ENCODE assay signal across 10 mouse cellular contexts in genomic region chr3:22025615-22026014, GRCm38 (mm10).
"Had no signal": no experiment of that assay in that cellular context is flagged by ENCODE, and none has a peak within 500 bp of the region (broad histone marks: within the 10 kb centered on the region; RNA-seq: fewer than 3 reads in every experiment).

No protein-coding gene starts in this region.

- H3K9me3 ChIP-seq: midbrain, embryonic 13.5 days had no signal

- H3K4me2 ChIP-seq: midbrain, embryonic 13.5 days had no signal

- DNase-seq: kidney, adult 8-10 months; kidney, postnatal 14 days; left cerebral cortex, postnatal 4 days; lung, adult 18-20 months; right cerebral cortex, postnatal 4 days; spleen, adult 18-20 months; thymus, adult 2 months; thymus, postnatal 25 days had no signal

- H3K36me3 ChIP-seq: midbrain, embryonic 13.5 days had no signal

- H3K27ac ChIP-seq: liver, embryonic 14.5 days; midbrain, embryonic 13.5 days had no signal

- H3K9ac ChIP-seq: liver, embryonic 14.5 days; midbrain, embryonic 13.5 days had no signal

- ATAC-seq: midbrain, embryonic 13.5 days had no signal

- H3K4me3 ChIP-seq: midbrain, embryonic 13.5 days had no signal
